Mouse (Mus musculus): ENCODE measurements around the gene Wnt4.

- TF ChIP-seq CTCF (IDR thresholded peaks at IDR 0.05; ENCODE audit: control insufficient read depth, insufficient read depth, low read length) (no peak), POLR2A (IDR thresholded peaks at IDR 0.05; ENCODE audit: borderline replicate concordance, control insufficient read depth, low read depth, low read length) (no peak)
These were observed 17.2 kb downstream of the Wnt4 start for GRCm38 (mm10) chr4:137294474-137294873.
